ENCODE assay signal across 9 mouse cellular contexts in the genomic region with DNA sequence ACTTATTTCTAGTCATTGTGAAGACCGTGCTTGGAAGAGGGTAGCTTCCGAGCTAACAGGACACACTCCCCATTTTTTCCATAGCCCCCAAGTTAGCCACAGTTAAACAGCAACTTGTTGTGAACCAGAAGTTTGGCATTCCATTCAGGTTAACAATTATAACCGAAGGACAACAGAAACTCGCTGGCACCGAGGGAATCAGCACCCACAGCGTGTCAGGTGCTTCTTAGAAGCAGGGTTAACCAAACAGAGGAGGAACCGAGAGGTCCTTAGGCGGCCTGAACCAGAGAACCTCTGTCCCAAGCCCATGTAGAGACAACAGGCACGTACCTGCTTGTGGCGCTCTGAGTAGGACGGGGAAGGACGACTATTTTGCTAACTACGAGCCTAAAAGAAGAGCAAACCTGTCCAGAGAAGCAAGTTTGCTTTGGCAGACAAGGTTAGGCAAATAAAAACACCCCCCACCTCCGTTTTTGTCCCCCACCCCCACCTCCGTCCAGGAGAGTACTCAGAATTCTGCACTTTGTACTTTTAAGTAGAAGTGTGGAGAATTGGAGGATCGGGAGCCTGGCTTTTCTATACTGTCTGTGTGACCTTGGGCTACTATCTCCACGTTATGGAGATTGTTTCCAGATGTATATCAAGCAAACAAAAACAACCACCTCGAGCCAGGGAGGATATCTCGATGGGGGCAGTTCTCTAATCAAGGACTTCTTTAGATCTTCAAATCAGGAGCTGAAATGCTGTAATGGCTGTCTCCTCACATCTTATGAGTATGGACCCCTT.
DNase-seq lines count a peak whose midpoint lies in the region; ATAC-seq and TF ChIP-seq lines count a peak whose summit lies in the region.
"Had no signal": no experiment of that assay in that cellular context is flagged by ENCODE, and none has a peak within 500 bp of the region (broad histone marks: within the 10 kb centered on the region; RNA-seq: fewer than 3 reads in every experiment).

No protein-coding gene starts in this region.

- no peak for TF ChIP-seq CTCF in intestine, postnatal 0 days (IDR thresholded peaks at IDR 0.05; ENCODE audit: low read depth)

- WGBS in heart, embryonic 15.5 days = 64% methylated on average over 19 of the region's 19 CpGs
- 34% methylated on average over 19 of the region's 19 CpGs for WGBS in intestine, postnatal 0 days
- WGBS in liver, embryonic 11.5 days = 69% methylated on average over 19 of the region's 19 CpGs
- WGBS in stomach, embryonic 15.5 days = 61% methylated on average over 19 of the region's 19 CpGs
- WGBS in forebrain, embryonic 12.5 days = 77% methylated on average over 19 of the region's 19 CpGs

- H3K4me1 ChIP-seq in heart, embryonic 15.5 days (replicated peaks) = peaks cover 7% of the 10 kb centered on the region; the same call in 1 of the 2 replicates
- H3K4me1 ChIP-seq in intestine, postnatal 0 days (replicated peaks; ENCODE audit: control insufficient read depth, insufficient read depth, low read length) = no peaks in the 10 kb centered on the region; the same call in 1 of the 2 replicates
- peaks cover 5% of the 10 kb centered on the region for H3K4me1 ChIP-seq in liver, embryonic 11.5 days (replicated peaks; ENCODE audit: control insufficient read depth, insufficient read depth, low read length)
- peaks cover 8% of the 10 kb centered on the region; the same call in 1 of the 2 replicates for H3K4me1 ChIP-seq in stomach, embryonic 15.5 days
- no peaks in the 10 kb centered on the region for H3K4me1 ChIP-seq in forebrain, embryonic 12.5 days
- H3K4me1 ChIP-seq: midbrain, embryonic 15.5 days had no signal

- no peak for DNase-seq in heart, adult 8-10 months (ENCODE audit: low spot score)
- DNase-seq in liver, embryonic 11.5 days (ENCODE audit: low spot score) = no peak
- DNase-seq in Muller cell, postnatal 12 days (ENCODE audit: inconsistent ontology term) = no peak
- no peak for DNase-seq in frontal cortex, postnatal 14 days (ENCODE audit: low spot score in 2 of 2)

- H3K4me3 ChIP-seq in heart, embryonic 15.5 days = no peak overlapping the region
- 0 out of 2 replicates have a peak overlapping the region, but pooled peaks have one; percentile 35 for H3K4me3 ChIP-seq in intestine, postnatal 0 days (ENCODE audit: low read depth, low read length)
- H3K4me3 ChIP-seq in liver, embryonic 11.5 days (ENCODE audit: low read depth, low read length) = peak overlapping the region; percentile 14; the same call in 1 of the 2 replicates
- H3K4me3 ChIP-seq in stomach, embryonic 15.5 days (replicated peaks) = peak overlapping the region; percentile 14
- no peak overlapping the region for H3K4me3 ChIP-seq in forebrain, embryonic 12.5 days (replicated peaks)
- H3K4me3 ChIP-seq: midbrain, embryonic 15.5 days had no signal

- no peaks in the 10 kb centered on the region for H3K36me3 ChIP-seq in heart, embryonic 15.5 days
- no peaks in the 10 kb centered on the region for H3K36me3 ChIP-seq in intestine, postnatal 0 days (ENCODE audit: control insufficient read depth, insufficient read depth)
- no peaks in the 10 kb centered on the region for H3K36me3 ChIP-seq in liver, embryonic 11.5 days (ENCODE audit: control insufficient read depth, insufficient read depth, low read length)
- no peaks in the 10 kb centered on the region for H3K36me3 ChIP-seq in stomach, embryonic 15.5 days
- H3K36me3 ChIP-seq in forebrain, embryonic 12.5 days (replicated peaks) = no peaks in the 10 kb centered on the region
- H3K36me3 ChIP-seq: midbrain, embryonic 15.5 days had no signal

- H3K9me3 ChIP-seq in heart, embryonic 15.5 days (replicated peaks) = no peaks in the 10 kb centered on the region
- no peaks in the 10 kb centered on the region for H3K9me3 ChIP-seq in intestine, postnatal 0 days (ENCODE audit: control insufficient read depth)
- H3K9me3 ChIP-seq in liver, embryonic 11.5 days (ENCODE audit: control insufficient read depth, low read length) = no peaks in the 10 kb centered on the region
- no peaks in the 10 kb centered on the region for H3K9me3 ChIP-seq in stomach, embryonic 15.5 days
- no peaks in the 10 kb centered on the region for H3K9me3 ChIP-seq in forebrain, embryonic 12.5 days
- H3K9me3 ChIP-seq: midbrain, embryonic 15.5 days had no signal

- no peak for ATAC-seq in heart, embryonic 15.5 days (replicated peaks; ENCODE audit: insufficient number of reproducible peaks, insufficient read depth, low FRiP score, low read depth)
- ATAC-seq in intestine, postnatal 0 days = no peak
- ATAC-seq in liver, embryonic 11.5 days (replicated peaks; ENCODE audit: low FRiP score) = no peak
- ATAC-seq in stomach, embryonic 15.5 days (ENCODE audit: insufficient read depth, low FRiP score, low read depth) = no peak
- ATAC-seq in forebrain, embryonic 12.5 days (ENCODE audit: low FRiP score) = no peak
- ATAC-seq: midbrain, embryonic 15.5 days had no signal

- 0 out of 2 replicates have a peak overlapping the region, but pooled peaks have one; percentile 2 for H3K27ac ChIP-seq in heart, embryonic 15.5 days
- peak overlapping the region; percentile 86 for H3K27ac ChIP-seq in intestine, postnatal 0 days (ENCODE audit: low read depth, low read length)
- H3K27ac ChIP-seq in liver, embryonic 11.5 days (ENCODE audit: low read depth, low read length) = peak overlapping the region; percentile 75
- H3K27ac ChIP-seq in stomach, embryonic 15.5 days = peak overlapping the region; percentile 94
- no peak overlapping the region for H3K27ac ChIP-seq in forebrain, embryonic 12.5 days
- H3K27ac ChIP-seq: midbrain, embryonic 15.5 days had no signal

- H3K27me3 ChIP-seq in heart, embryonic 15.5 days = no peaks in the 10 kb centered on the region
- no peaks in the 10 kb centered on the region for H3K27me3 ChIP-seq in intestine, postnatal 0 days (replicated peaks; ENCODE audit: control insufficient read depth, insufficient read depth, low read length)
- no peaks in the 10 kb centered on the region for H3K27me3 ChIP-seq in liver, embryonic 11.5 days (replicated peaks; ENCODE audit: control insufficient read depth, insufficient read depth, low read length)
- no peaks in the 10 kb centered on the region for H3K27me3 ChIP-seq in stomach, embryonic 15.5 days (replicated peaks)
- H3K27me3 ChIP-seq in forebrain, embryonic 12.5 days = 0 out of 2 replicates have a peak, but pooled peaks cover 3% of the 10 kb centered on the region
- H3K27me3 ChIP-seq: midbrain, embryonic 15.5 days had no signal

- H3K9ac ChIP-seq in heart, embryonic 15.5 days = no peak overlapping the region
- peak overlapping the region; percentile 18; the same call in 1 of the 2 replicates for H3K9ac ChIP-seq in intestine, postnatal 0 days (ENCODE audit: low read depth, low read length)
- no peak overlapping the region for H3K9ac ChIP-seq in liver, embryonic 11.5 days (ENCODE audit: low read depth, low read length)
- H3K9ac ChIP-seq in stomach, embryonic 15.5 days = no peak overlapping the region
- H3K9ac ChIP-seq in forebrain, embryonic 12.5 days = no peak overlapping the region
- H3K9ac ChIP-seq: midbrain, embryonic 15.5 days had no signal

- H3K4me2 ChIP-seq in heart, embryonic 15.5 days = no peak overlapping the region
- peak overlapping the region; percentile 58 for H3K4me2 ChIP-seq in intestine, postnatal 0 days (replicated peaks; ENCODE audit: low read depth)
- peak overlapping the region; percentile 37 for H3K4me2 ChIP-seq in liver, embryonic 11.5 days
- H3K4me2 ChIP-seq in stomach, embryonic 15.5 days = peak overlapping the region; percentile 44
- H3K4me2 ChIP-seq in forebrain, embryonic 12.5 days = no peak overlapping the region
- H3K4me2 ChIP-seq: midbrain, embryonic 15.5 days had no signal

Comparison
In these comparisons a context has a peak if more than half of its experiments do, and no peak if none do; other contexts are left out.
1. H3K4me2 ChIP-seq: peak in intestine, postnatal 0 days (single experiment), liver, embryonic 11.5 days (single experiment) and stomach, embryonic 15.5 days (single experiment); none in heart, embryonic 15.5 days (single experiment) and forebrain, embryonic 12.5 days (single experiment).
2. H3K4me3 ChIP-seq: peak in intestine, postnatal 0 days (single experiment), liver, embryonic 11.5 days (single experiment) and stomach, embryonic 15.5 days (single experiment); none in heart, embryonic 15.5 days (single experiment) and forebrain, embryonic 12.5 days (single experiment).